Mouse (Mus musculus) intestine, embryonic 14.5 days (tissue): ENCODE measurements around the gene Slc5a2. TPM values are rescaled to one million over a fixed set of nuclear protein-coding genes. Genes with fewer than 3 reads are reported as not detected.

Source experiments
- ATAC-seq: fragments of 200-750 bp; cut with Nextera tagmentation; replicated peaks from 2 replicates; pipeline ENCODE4 v1.8.0; 2017; ENCODE audit warnings: low read depth, moderate number of reproducible peaks, moderate TSS enrichment, moderate library complexity; ENCODE audit not compliant: low FRiP score, low TSS enrichment
- DNase-seq: peaks from one replicate; pipeline ENCODE4 v3.0.0-alpha.2; 2018; ENCODE audit warnings: low spot score
- H3K27ac ChIP-seq: fragments of 300-500 bp; sonication (generic); 2 replicates; pipeline ENCODE4 v1.5.1; 2014; ENCODE audit warnings: low read depth, mild to moderate bottlenecking, control low read depth
- H3K27me3 ChIP-seq: fragments of 300-500 bp; sonication (generic); replicated peaks from 2 replicates; pipeline ENCODE4 v1.6.1; 2014; ENCODE audit warnings: low read length, control low read depth; ENCODE audit not compliant: control insufficient read depth, insufficient read depth
- H3K36me3 ChIP-seq: fragments of 300-500 bp; sonication (generic); 2 replicates; pipeline ENCODE4 v1.6.1; 2014; ENCODE audit warnings: low read length, control low read depth; ENCODE audit not compliant: control insufficient read depth, insufficient read depth
- H3K4me1 ChIP-seq: fragments of 300-500 bp; sonication (generic); replicated peaks from 2 replicates; pipeline ENCODE4 v1.6.1; 2014; ENCODE audit warnings: low read length, control low read depth, mixed read lengths; ENCODE audit not compliant: control insufficient read depth, insufficient read depth
- H3K4me2 ChIP-seq: fragments of 300-500 bp; sonication (generic); 2 replicates; pipeline ENCODE4 v1.6.1; 2014; ENCODE audit warnings: low read length
- H3K4me3 ChIP-seq: fragments of 300-500 bp; sonication (generic); 2 replicates; pipeline ENCODE4 v1.5.1; 2014; ENCODE audit warnings: low read depth, low read length, control low read depth, mixed read lengths
- H3K9ac ChIP-seq: fragments of 300-500 bp; sonication (generic); 2 replicates; pipeline ENCODE4 v1.6.1; 2014; ENCODE audit warnings: mild to moderate bottlenecking, low read length
- H3K9me3 ChIP-seq: fragments of 300-500 bp; sonication (generic); 2 replicates; pipeline ENCODE4 v1.6.1; 2016; ENCODE audit warnings: low read length, control low read depth; ENCODE audit not compliant: control insufficient read depth
- WGBS: fragments of 180-500 bp; shearing (Covaris S2); extraction: QIAGEN DNeasy Blood & Tissue Kit; methylation state at CpG from one replicate; pipeline ENCODE4 v1.1.7; 2014; 5-methylcytosine and 5-hydroxymethylcytosine counted together
- polyA plus RNA-seq: library from polyadenylated mRNA; unstranded; fragments of >200 nt; fragmentation: Nextera tagmentation; extraction: Ambion mirVana; gene quantifications from 2 replicates; pipeline ENCODE4 v1.2.1, GENCODE M21; 2014

Gene Slc5a2
- polyA plus RNA-seq, 1 experiment from 2014 or later, result not detected

DNA sequence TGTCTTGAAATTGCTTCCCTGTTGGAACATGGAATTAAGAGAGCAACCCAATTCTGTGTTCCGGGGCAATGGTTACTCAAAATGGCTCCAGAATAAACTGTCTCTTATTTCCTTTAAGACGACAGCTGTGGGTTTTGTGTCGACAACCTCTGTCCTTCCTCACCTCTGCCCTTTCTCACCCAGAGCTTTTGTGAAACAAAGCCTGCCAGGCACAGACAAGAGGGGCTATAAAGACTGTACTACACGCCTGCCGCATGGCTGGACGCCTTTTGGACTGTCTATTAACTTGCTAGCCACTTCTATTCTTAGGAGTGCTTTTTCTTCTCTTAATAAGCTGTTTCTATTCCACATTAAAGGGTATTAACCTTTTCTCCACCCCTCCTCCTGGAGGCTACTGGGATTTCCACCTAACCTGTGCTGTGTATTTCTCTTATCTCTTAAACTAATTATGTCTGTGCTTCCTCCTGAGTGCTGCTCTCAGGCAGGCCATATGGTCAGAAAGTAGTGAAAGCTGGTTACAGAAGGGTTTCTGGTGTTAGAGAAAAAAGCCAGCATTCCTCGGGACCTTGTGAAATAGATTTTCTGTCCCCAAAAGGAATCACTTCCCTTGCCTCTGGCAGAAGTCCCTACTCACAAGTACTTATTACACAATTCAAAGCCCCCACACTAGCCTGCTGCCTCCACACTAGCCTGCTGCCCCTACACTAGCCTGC lies 17.2 kb downstream of the Slc5a2 start:
- no peaks in the 10 kb centered on the region for H3K9me3 ChIP-seq
- no peak overlapping the region for H3K27ac ChIP-seq
- no peak overlapping the region for H3K4me3 ChIP-seq
- ATAC-seq, result no peak
- H3K27me3 ChIP-seq, result no peaks in the 10 kb centered on the region
- H3K4me1 ChIP-seq, result 0 out of 2 replicates have a peak, but pooled peaks cover 4% of the 10 kb centered on the region
- peaks cover 58% of the 10 kb centered on the region for H3K36me3 ChIP-seq
- DNase-seq, result no peak
- H3K9ac ChIP-seq, result no peak overlapping the region
- 32% methylated on average over 7 of the region's 7 CpGs for WGBS
- no peak overlapping the region for H3K4me2 ChIP-seq

GRCm38 (mm10) chr7:128284047-128284446 lies 18.6 kb downstream of the Slc5a2 start:
- no peak overlapping the region for H3K4me3 ChIP-seq
- H3K36me3 ChIP-seq, result peaks cover 61% of the 10 kb centered on the region
- ATAC-seq (no peak), DNase-seq (no peak)
- 0 out of 2 replicates have a peak, but pooled peaks cover 4% of the 10 kb centered on the region for H3K4me1 ChIP-seq
- no peak overlapping the region for H3K9ac ChIP-seq
- no peak overlapping the region for H3K4me2 ChIP-seq
- H3K27me3 ChIP-seq, result no peaks in the 10 kb centered on the region
- no peaks in the 10 kb centered on the region for H3K9me3 ChIP-seq
- WGBS, result 59% methylated on average over 5 of the region's 5 CpGs
- H3K27ac ChIP-seq, result peak overlapping the region; percentile 24; the same call in 1 of the 2 replicates

DNA sequence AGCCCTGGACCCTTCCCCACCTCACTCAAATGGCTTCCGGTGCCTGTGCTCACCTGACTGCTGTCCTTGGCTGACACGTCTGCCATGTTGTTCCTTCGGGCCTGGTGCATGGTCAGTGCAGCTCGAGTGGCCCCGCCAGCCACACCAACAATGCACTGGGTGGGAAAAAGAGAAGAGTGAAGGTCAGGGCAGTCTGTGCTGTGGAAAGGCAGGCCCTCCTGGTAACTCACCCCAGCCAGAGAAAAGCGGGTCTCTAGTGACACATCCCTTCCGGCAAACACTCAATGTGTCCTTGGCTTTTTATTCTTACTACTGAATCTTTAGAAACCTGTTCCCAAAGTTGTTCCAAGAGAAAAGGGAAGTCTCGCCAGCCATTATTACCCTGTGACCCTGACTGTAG lies 19.6 kb downstream of the Slc5a2 start:
- WGBS, result 87% methylated on average over 8 of the region's 8 CpGs
- H3K4me3 ChIP-seq, result no peak overlapping the region
- no peak overlapping the region for H3K9ac ChIP-seq
- H3K9me3 ChIP-seq, result no peaks in the 10 kb centered on the region
- ATAC-seq (no peak), DNase-seq (no peak)
- no peak overlapping the region for H3K4me2 ChIP-seq
- H3K27me3 ChIP-seq, result no peaks in the 10 kb centered on the region
- H3K4me1 ChIP-seq, result 0 out of 2 replicates have a peak, but pooled peaks cover 4% of the 10 kb centered on the region
- H3K36me3 ChIP-seq, result peaks cover 57% of the 10 kb centered on the region
- no peak overlapping the region for H3K27ac ChIP-seq

- H3K4me2 ChIP-seq, result no peak overlapping the region
- 0 out of 2 replicates have a peak, but pooled peaks cover 2% of the 10 kb centered on the region for H3K4me1 ChIP-seq
- peaks cover 62% of the 10 kb centered on the region for H3K36me3 ChIP-seq
- DNase-seq (no peak), ATAC-seq (peak; percentile 79)
- H3K27ac ChIP-seq, result peak overlapping the region; percentile 77
- no peaks in the 10 kb centered on the region for H3K27me3 ChIP-seq
- H3K9me3 ChIP-seq, result no peaks in the 10 kb centered on the region
- H3K4me3 ChIP-seq, result no peak overlapping the region
- 29% methylated on average over 9 of the region's 9 CpGs for WGBS
- no peak overlapping the region for H3K9ac ChIP-seq
Measured at GRCm38 (mm10) chr7:128288923-128289544, 23.6 kb downstream of the Slc5a2 start.

GRCm38 (mm10) chr7:128294785-128295184 lies 29.3 kb downstream of the Slc5a2 start:
- Histone ChIP-seq H3K27me3 (no peaks in the 10 kb centered on the region), H3K4me3 (no peak overlapping the region), H3K27ac (no peak overlapping the region), H3K9me3 (no peaks in the 10 kb centered on the region), H3K36me3 (peaks cover 34% of the 10 kb centered on the region; the same call in 1 of the 2 replicates), H3K4me1 (peaks cover 7% of the 10 kb centered on the region; the same call in 1 of the 2 replicates), H3K9ac (no peak overlapping the region), H3K4me2 (no peak overlapping the region)
- 92% methylated on average over 10 of the region's 10 CpGs for WGBS
- ATAC-seq (no peak), DNase-seq (no peak)

DNA sequence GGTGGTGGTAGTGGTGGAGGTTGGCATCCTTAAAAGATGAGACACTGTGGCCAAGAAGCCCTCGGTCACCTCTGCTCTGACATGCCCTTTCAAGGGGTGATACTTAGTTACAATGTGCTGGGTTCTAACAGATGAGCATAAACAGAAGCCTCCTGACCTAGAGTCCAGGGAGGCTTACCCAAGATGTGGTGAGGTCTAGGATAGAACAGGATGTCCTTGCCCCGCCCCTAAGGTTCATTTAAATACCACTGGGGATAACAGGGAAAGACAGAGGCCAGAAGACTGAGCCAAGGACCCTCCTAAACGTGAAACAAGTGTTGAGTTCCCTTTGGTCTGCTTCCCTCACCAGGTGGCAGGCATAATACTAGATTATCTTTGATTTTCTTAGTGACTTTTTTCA lies 31.1 kb downstream of the Slc5a2 start:
- peak overlapping the region; percentile 94 for H3K4me2 ChIP-seq
- ATAC-seq, result no peak
- no peak overlapping the region for H3K9ac ChIP-seq
- no peak overlapping the region for H3K4me3 ChIP-seq
- no peak overlapping the region for H3K27ac ChIP-seq
- H3K9me3 ChIP-seq, result no peaks in the 10 kb centered on the region
- WGBS, result 58% methylated on average over 3 of the region's 3 CpGs
- H3K27me3 ChIP-seq, result no peaks in the 10 kb centered on the region
- H3K36me3 ChIP-seq, result 0 out of 2 replicates have a peak, but pooled peaks cover 19% of the 10 kb centered on the region
- H3K4me1 ChIP-seq, result peaks cover 7% of the 10 kb centered on the region; the same call in 1 of the 2 replicates
- DNase-seq, result no peak

DNA sequence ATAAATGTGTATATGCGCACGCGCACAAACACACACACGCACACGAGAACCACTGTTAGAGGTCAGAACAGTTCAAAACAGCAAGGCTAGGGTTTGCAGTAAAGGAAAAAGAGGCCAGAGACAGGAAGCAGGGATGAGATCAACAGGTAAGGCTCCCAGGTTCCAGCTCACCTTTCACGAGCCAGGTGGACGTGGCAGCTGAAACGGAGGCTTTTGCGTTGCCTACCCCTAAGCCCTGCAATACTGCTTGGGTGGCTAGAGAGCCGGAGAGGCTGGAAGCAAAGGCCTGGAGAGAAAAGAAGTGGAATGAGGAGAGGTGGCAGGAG lies 31.8 kb downstream of the Slc5a2 start:
- peak overlapping the region; percentile 89 for H3K9ac ChIP-seq
- no peaks in the 10 kb centered on the region for H3K27me3 ChIP-seq
- WGBS, result 25% methylated on average over 10 of the region's 10 CpGs
- peaks cover 7% of the 10 kb centered on the region; the same call in 1 of the 2 replicates for H3K4me1 ChIP-seq
- H3K36me3 ChIP-seq, result 0 out of 2 replicates have a peak, but pooled peaks cover 15% of the 10 kb centered on the region
- DNase-seq (no peak), ATAC-seq (no peak; the same call in 1 of the 2 replicates)
- H3K27ac ChIP-seq, result peak overlapping the region; percentile 84; the same call in 1 of the 2 replicates
- H3K9me3 ChIP-seq, result no peaks in the 10 kb centered on the region
- peak overlapping the region; percentile 73 for H3K4me3 ChIP-seq
- H3K4me2 ChIP-seq, result peak overlapping the region; percentile 94

DNA sequence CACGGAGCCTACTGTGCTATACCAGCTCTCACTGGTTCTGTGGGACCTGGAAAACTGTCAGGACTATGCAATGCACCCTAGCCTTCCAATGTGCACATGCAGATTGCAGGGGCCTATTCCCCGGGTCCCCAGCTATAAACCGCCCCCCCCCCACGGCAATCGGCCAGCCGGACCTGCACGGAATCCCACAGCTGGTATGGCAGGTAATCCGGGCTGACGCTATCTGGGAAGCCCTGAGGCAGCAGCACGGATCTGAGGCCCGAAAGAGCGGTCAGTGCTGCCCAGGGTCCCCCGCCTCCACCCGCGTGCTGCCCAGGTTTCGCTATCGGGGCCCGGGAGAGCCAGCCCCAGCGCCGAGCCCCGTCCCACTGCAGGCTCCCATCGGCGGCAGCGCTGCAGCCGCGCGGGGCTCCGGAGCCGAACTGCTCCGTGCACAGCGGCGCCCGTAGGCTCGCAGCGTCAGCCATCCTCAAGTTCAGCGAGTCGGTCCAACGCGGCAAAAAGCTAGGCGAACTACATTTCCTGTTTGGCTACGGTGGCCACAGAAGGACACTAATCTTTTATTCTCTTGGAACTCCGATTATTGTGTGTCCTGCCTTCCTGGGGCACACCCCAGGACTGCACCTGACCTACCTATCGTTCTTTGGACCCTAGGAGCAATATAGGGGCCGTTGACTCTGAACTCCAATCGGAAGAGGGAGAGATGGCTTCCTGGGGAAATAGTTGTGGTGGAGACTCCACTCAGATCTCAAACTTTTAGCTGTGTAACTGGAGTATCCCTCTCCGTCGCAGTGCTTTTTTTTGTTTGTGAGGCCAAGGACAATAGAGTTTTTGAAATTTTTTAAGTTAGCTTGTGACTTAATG lies 32.4 kb downstream of the Slc5a2 start, which contains the start of gene BC017158:
BC017158 (minus strand) TSS at position 554 of the 864 bp plus-strand sequence.
- WGBS, result 1% methylated on average over 47 of the region's 47 CpGs
- ATAC-seq, result peak; percentile 79
- H3K9ac ChIP-seq, result peak within 1 kb of the TSS; percentile 89
- peaks cover 7% of the 10 kb centered on the region; the same call in 1 of the 2 replicates for H3K4me1 ChIP-seq
- no peaks in the 10 kb centered on the region for H3K27me3 ChIP-seq
- H3K4me3 ChIP-seq, result peak within 1 kb of the TSS; percentile 73
- H3K4me2 ChIP-seq, result peak within 1 kb of the TSS; percentile 94
- 0 out of 2 replicates have a peak, but pooled peaks cover 11% of the 10 kb centered on the region for H3K36me3 ChIP-seq
- peak within 1 kb of the TSS; percentile 84 for H3K27ac ChIP-seq
- peak; percentile 87 for DNase-seq
- no peaks in the 10 kb centered on the region for H3K9me3 ChIP-seq
